Mouse (Mus musculus) forebrain, embryonic 13.5 days (tissue): ENCODE measurements around the gene Carmil1. TPM values are rescaled to one million over a fixed set of nuclear protein-coding genes. Genes with fewer than 3 reads are reported as not detected.
A peak's percentile ranks its signal among the peaks of the same experiment; 100 is the strongest.

Experiments
- ATAC-seq: fragments of 200-750 bp; cut with Nextera tagmentation; 2 replicates; pipeline ENCODE4 v1.8.0; 2017
- H3K27ac ChIP-seq: fragments of 300-500 bp; sonication (generic); 2 replicates; pipeline ENCODE4 v1.5.1; 2015; ENCODE audit warnings: inconsistent platforms, mild to moderate bottlenecking, moderate library complexity
- H3K27me3 ChIP-seq: fragments of 300-500 bp; sonication (generic); 2 replicates; pipeline ENCODE4 v1.6.1; 2015; ENCODE audit warnings: mild to moderate bottlenecking, inconsistent platforms
- H3K36me3 ChIP-seq: fragments of 300-500 bp; sonication (generic); 2 replicates; pipeline ENCODE4 v1.6.1; 2015; ENCODE audit warnings: mild to moderate bottlenecking, inconsistent platforms; ENCODE audit not compliant: poor library complexity, severe bottlenecking
- H3K4me1 ChIP-seq: fragments of 300-500 bp; sonication (generic); 2 replicates; pipeline ENCODE4 v1.6.1; 2015; ENCODE audit warnings: inconsistent platforms
- H3K4me2 ChIP-seq: fragments of 300-500 bp; sonication (generic); 2 replicates; pipeline ENCODE4 v1.6.1; 2015; ENCODE audit warnings: inconsistent platforms, mild to moderate bottlenecking, moderate library complexity
- H3K4me3 ChIP-seq: fragments of 300-500 bp; sonication (generic); 2 replicates; pipeline ENCODE4 v1.5.1; 2015; ENCODE audit warnings: mild to moderate bottlenecking, inconsistent platforms
- H3K9ac ChIP-seq: fragments of 300-500 bp; sonication (generic); 2 replicates; pipeline ENCODE4 v1.6.1; 2015; ENCODE audit warnings: mild to moderate bottlenecking, inconsistent platforms
- H3K9me3 ChIP-seq: fragments of 300-500 bp; sonication (generic); replicated peaks from 2 replicates; pipeline ENCODE4 v1.6.1; 2016; ENCODE audit warnings: inconsistent platforms
- WGBS: fragments of 180-500 bp; shearing (Covaris S2); methylation state at CpG from one replicate; pipeline ENCODE4 v1.1.7; 2015; 5-methylcytosine and 5-hydroxymethylcytosine counted together
- polyA plus RNA-seq: library from polyadenylated mRNA; unstranded; fragments of >200 nt; fragmentation: Nextera tagmentation; extraction: Ambion mirVana; gene quantifications from 2 replicates; pipeline ENCODE4 v1.2.1, GENCODE M21; 2015

The Carmil1 gene
- polyA plus RNA-seq, 1 experiment from 2014 or later: 20.6 TPM

DNA sequence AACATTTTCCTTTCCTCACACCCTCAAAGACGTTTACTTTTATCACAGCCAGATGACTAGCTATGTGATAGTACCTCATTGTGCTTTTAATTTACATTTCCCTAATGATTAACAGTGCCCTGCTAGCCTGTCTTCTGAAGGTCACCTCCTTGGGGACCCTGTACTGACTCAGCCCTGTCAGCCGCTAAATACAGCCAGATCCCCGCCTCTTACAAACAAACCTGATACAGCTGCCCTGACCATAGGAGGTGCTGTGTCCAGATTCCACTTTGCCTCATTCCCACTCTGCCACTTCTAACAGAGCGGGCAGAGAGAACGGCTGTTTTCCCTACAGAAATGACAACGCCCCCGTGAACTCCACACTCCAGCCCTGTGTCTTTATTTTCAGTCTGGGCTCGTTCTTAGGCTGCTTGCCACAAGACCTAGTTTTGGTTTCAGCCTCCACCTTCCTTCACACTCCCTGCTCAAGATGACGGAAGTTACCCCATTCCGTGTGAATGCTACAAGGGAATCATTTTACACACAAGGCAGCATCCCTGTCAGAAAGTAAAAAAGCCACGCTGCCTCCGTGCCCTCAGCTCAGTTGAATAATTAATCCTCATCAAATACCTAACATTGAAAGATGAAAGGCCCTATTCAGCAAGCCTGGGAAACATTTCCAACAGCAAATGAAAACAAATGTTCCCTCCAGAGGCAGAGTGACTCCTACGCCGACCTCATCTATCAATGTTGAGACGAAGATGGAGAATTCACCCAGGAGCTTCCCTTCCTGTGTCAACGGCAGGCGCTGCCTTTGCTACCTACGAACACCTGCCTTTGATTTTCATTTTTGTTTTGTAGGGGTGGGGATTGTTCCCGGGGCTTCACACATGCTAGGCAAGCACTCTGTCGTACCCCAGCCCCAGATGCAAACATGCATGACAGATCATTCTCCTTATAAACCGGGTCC is 145.0 kb downstream of the Carmil1 start:
- H3K4me3 ChIP-seq: no peak overlapping the region
- H3K36me3 ChIP-seq: no peaks in the 10 kb centered on the region
- no peak for ATAC-seq
- peaks cover 12% of the 10 kb centered on the region; the same call in 1 of the 2 replicates for H3K4me1 ChIP-seq
- no peak overlapping the region for H3K27ac ChIP-seq
- no peak overlapping the region for H3K4me2 ChIP-seq
- H3K9ac ChIP-seq: no peak overlapping the region
- no peaks in the 10 kb centered on the region for H3K9me3 ChIP-seq
- H3K27me3 ChIP-seq: no peaks in the 10 kb centered on the region
- 54% methylated on average over 21 of the region's 21 CpGs for WGBS

DNA sequence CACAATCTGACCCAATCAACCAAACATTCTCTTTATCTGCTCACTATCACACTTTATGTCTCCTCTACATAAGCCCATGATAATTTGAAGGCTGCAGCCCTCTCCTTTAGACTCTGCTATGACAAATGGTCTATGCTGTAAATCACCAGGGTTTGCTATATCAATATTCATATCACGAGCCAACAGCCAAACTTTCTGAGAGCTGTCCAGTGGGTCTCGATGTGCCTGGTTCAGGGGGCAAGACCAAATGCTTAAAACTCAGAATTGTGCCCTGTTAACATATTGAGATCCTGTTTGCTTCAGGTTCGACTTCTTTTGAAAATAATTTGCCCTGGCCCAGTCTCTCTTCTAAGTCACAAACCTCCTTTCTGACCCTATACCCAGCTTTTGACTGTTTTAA is 147.7 kb downstream of the Carmil1 start:
- no peaks in the 10 kb centered on the region for H3K27me3 ChIP-seq
- no peaks in the 10 kb centered on the region for H3K9me3 ChIP-seq
- no peak overlapping the region for H3K4me3 ChIP-seq
- H3K4me1 ChIP-seq: peaks cover 12% of the 10 kb centered on the region; the same call in 1 of the 2 replicates
- no peak overlapping the region for H3K27ac ChIP-seq
- no peak overlapping the region for H3K9ac ChIP-seq
- H3K4me2 ChIP-seq: no peak overlapping the region
- 92% methylated on average over 3 of the region's 3 CpGs for WGBS
- H3K36me3 ChIP-seq: no peaks in the 10 kb centered on the region
- no peak for ATAC-seq

GRCm38 (mm10) chr13:24131319-24131718 is 149.3 kb downstream of the Carmil1 start:
- peaks cover 11% of the 10 kb centered on the region; the same call in 1 of the 2 replicates for H3K4me1 ChIP-seq
- H3K9ac ChIP-seq: no peak overlapping the region
- H3K4me3 ChIP-seq: no peak overlapping the region
- H3K9me3 ChIP-seq: no peaks in the 10 kb centered on the region
- H3K27me3 ChIP-seq: no peaks in the 10 kb centered on the region
- WGBS: 91% methylated on average over 5 of the region's 5 CpGs
- H3K27ac ChIP-seq: no peak overlapping the region
- no peak overlapping the region for H3K4me2 ChIP-seq
- ATAC-seq: no peak
- H3K36me3 ChIP-seq: no peaks in the 10 kb centered on the region

GRCm38 (mm10) chr13:24130741-24131140 is 149.9 kb downstream of the Carmil1 start:
- no peak for ATAC-seq
- Histone ChIP-seq H3K9me3 (no peaks in the 10 kb centered on the region), H3K36me3 (no peaks in the 10 kb centered on the region), H3K4me2 (no peak overlapping the region), H3K27ac (no peak overlapping the region), H3K4me3 (no peak overlapping the region), H3K9ac (no peak overlapping the region), H3K27me3 (no peaks in the 10 kb centered on the region), H3K4me1 (peaks cover 6% of the 10 kb centered on the region; the same call in 1 of the 2 replicates)
- 93% methylated on average over 2 of the region's 2 CpGs for WGBS

DNA sequence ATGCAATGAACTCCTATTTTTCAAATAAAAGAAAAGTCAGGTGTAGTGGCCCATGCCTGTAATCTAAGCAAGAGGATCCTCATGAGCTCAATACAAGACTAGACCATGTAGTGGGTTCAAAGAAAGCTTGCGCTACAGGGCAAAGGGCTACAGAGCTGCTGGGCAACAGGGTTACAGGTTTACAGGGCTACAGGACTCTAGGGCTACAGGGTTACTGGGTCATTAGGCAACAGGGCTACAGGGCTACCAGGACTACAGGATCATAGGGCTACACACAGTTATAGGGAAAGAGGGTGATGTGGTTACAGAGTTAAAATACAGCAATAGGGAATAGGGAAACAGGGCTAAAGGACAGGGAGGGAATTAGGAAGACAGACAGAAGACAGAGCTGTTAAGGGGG is 151.9 kb downstream of the Carmil1 start:
- H3K4me2 ChIP-seq: no peak overlapping the region
- 94% methylated on average over 1 of the region's 1 CpGs for WGBS
- no peak overlapping the region for H3K27ac ChIP-seq
- H3K9ac ChIP-seq: no peak overlapping the region
- H3K4me3 ChIP-seq: no peak overlapping the region
- no peaks in the 10 kb centered on the region for H3K36me3 ChIP-seq
- H3K4me1 ChIP-seq: no peaks in the 10 kb centered on the region
- no peaks in the 10 kb centered on the region for H3K9me3 ChIP-seq
- no peaks in the 10 kb centered on the region for H3K27me3 ChIP-seq
- ATAC-seq: no peak

GRCm38 (mm10) chr13:24125865-24126264 is 154.7 kb downstream of the Carmil1 start:
- no peaks in the 10 kb centered on the region for H3K9me3 ChIP-seq
- ATAC-seq: no peak
- H3K4me3 ChIP-seq: no peak overlapping the region
- no peak overlapping the region for H3K9ac ChIP-seq
- no peak overlapping the region for H3K4me2 ChIP-seq
- 89% methylated on average over 6 of the region's 6 CpGs for WGBS
- no peak overlapping the region for H3K27ac ChIP-seq
- no peaks in the 10 kb centered on the region for H3K4me1 ChIP-seq
- no peaks in the 10 kb centered on the region for H3K27me3 ChIP-seq
- no peaks in the 10 kb centered on the region for H3K36me3 ChIP-seq

DNA sequence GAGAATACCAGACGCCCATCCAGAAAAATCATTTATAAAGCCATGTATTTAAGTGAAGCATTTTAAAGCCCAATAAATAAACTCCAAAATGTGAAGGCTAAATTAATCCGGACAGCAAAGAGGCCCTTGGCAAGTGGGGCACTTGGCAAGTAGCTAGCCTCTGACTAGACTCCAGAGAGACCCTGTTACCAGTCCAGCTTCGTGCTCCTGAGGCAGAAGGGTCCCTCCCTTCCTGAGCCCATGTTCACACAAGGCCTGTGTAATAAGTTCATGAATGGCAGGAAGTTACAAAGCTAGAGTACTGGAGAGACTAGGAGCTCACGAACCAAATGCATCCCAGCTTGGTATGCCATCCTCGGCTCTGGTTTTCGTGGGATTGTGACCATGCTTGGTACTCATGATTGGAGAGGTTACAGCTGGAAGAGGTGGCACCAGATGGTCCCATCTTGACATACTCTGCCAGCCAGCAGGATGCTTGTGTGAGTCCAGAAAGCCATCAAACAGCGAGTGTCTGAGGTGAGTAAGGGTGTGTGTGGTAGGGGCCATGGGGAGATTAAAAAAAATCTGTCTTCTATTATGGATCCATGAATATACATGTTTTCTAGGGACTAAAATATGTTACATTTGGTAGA is 163.3 kb downstream of the Carmil1 start:
- Histone ChIP-seq H3K36me3 (0 out of 2 replicates have a peak, but pooled peaks cover 6% of the 10 kb centered on the region), H3K9ac (no peak overlapping the region), H3K27me3 (no peaks in the 10 kb centered on the region), H3K9me3 (no peaks in the 10 kb centered on the region), H3K4me2 (no peak overlapping the region), H3K4me3 (no peak overlapping the region), H3K27ac (no peak overlapping the region), H3K4me1 (peaks cover 8% of the 10 kb centered on the region; the same call in 1 of the 2 replicates)
- WGBS: 82% methylated on average over 7 of the region's 7 CpGs
- ATAC-seq: no peak

DNA sequence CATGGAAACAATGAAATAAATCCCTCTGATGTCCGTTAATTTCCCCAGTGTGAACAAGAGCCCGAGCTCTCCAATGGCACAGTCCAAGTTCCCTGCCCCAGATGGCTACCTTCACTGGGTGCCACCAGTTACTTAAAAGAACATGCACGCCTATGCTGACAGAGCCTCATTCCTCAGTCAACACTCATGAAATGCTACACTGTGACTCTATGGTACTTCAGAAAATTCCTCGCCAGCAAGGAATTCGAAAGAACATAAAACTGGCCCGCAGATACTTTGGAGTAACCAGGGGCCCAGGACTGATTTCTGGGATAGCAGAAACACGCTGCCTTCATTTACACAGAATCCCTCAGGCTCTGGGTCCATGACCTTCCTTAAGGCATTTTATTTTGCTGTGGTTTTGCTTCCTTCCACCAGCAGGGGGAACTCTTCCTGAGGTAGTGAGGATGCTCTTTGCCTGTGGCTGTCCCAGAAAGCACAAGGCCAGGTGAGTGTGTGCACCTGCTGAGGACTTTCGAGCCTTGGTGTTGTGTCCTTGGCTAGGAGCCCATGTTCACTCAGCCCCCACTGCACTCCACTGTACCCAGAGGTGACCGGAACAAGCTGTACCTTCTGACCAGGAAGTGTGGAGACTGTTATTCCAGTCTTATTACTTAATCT is 167.8 kb downstream of the Carmil1 start:
- WGBS: 70% methylated on average over 9 of the region's 9 CpGs
- no peaks in the 10 kb centered on the region for H3K9me3 ChIP-seq

GRCm38 (mm10) chr13:24110329-24110728 is 170.3 kb downstream of the Carmil1 start:
- 30% methylated on average over 7 of the region's 7 CpGs for WGBS
- H3K27ac ChIP-seq: peak overlapping the region; percentile 57; the same call in 1 of the 2 replicates
- H3K4me3 ChIP-seq: no peak overlapping the region
- peaks cover 44% of the 10 kb centered on the region for H3K4me1 ChIP-seq
- no peaks in the 10 kb centered on the region for H3K36me3 ChIP-seq
- H3K27me3 ChIP-seq: no peaks in the 10 kb centered on the region
- no peak overlapping the region for H3K9ac ChIP-seq
- H3K4me2 ChIP-seq: no peak overlapping the region
- peak; percentile 60; the same call in 1 of the 2 replicates for ATAC-seq
- no peaks in the 10 kb centered on the region for H3K9me3 ChIP-seq

More for the DNA sequence above, 167.8 kb downstream of the Carmil1 start:
- no peak overlapping the region for H3K4me2 ChIP-seq
- H3K36me3 ChIP-seq: no peaks in the 10 kb centered on the region
- no peak overlapping the region for H3K27ac ChIP-seq
- no peak for ATAC-seq
- peaks cover 31% of the 10 kb centered on the region for H3K4me1 ChIP-seq
- H3K9ac ChIP-seq: no peak overlapping the region
- H3K27me3 ChIP-seq: no peaks in the 10 kb centered on the region
- H3K4me3 ChIP-seq: no peak overlapping the region

GRCm38 (mm10) chr13:24108282-24108681 is 172.3 kb downstream of the Carmil1 start:
- Histone ChIP-seq H3K4me2 (no peak overlapping the region), H3K4me1 (peaks cover 43% of the 10 kb centered on the region), H3K27ac (no peak overlapping the region), H3K4me3 (no peak overlapping the region), H3K9ac (no peak overlapping the region), H3K9me3 (no peaks in the 10 kb centered on the region), H3K36me3 (no peaks in the 10 kb centered on the region), H3K27me3 (no peaks in the 10 kb centered on the region)
- ATAC-seq: no peak
- WGBS: 27% methylated on average over 7 of the region's 7 CpGs

DNA sequence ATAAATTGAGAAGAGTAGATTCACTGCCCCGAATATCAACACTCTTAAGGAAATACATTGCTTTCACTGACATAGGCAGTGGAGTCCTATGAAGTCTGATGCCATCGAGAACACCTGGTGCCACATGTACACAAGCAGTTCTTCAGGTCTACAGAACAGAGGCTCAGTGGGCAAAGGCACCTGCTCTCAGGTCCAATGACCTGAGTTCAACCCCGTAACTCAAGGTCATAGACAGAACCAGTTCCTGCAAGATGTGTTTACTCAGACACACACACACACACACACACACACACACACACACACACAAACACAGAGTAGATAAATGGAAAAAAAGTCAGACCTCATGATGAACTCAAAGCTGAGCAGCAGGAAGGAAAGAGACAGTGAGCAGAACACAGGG is 173.5 kb downstream of the Carmil1 start:
- 93% methylated on average over 3 of the region's 3 CpGs for WGBS
- H3K4me1 ChIP-seq: peaks cover 44% of the 10 kb centered on the region
- no peak overlapping the region for H3K9ac ChIP-seq
- no peaks in the 10 kb centered on the region for H3K9me3 ChIP-seq
- no peak overlapping the region for H3K4me3 ChIP-seq
- no peaks in the 10 kb centered on the region for H3K27me3 ChIP-seq
- no peak overlapping the region for H3K4me2 ChIP-seq
- no peak for ATAC-seq
- H3K27ac ChIP-seq: peak overlapping the region; percentile 65; the same call in 1 of the 2 replicates
- no peaks in the 10 kb centered on the region for H3K36me3 ChIP-seq

GRCm38 (mm10) chr13:24105838-24106237 is 174.8 kb downstream of the Carmil1 start:
- Histone ChIP-seq H3K4me2 (no peak overlapping the region), H3K9ac (no peak overlapping the region), H3K36me3 (no peaks in the 10 kb centered on the region), H3K9me3 (no peaks in the 10 kb centered on the region), H3K4me1 (peaks cover 51% of the 10 kb centered on the region), H3K27ac (peak overlapping the region; percentile 65; the same call in 1 of the 2 replicates), H3K27me3 (no peaks in the 10 kb centered on the region), H3K4me3 (no peak overlapping the region)
- 85% methylated on average over 5 of the region's 5 CpGs for WGBS
- ATAC-seq: no peak
